Mouse (Mus musculus): ENCODE measurements around the gene Gm13691.
"Not testable (repeated sequence)": the region's sequence is repeated elsewhere in the genome, so short reads cannot be mapped to it uniquely, and the experiment has no call there.

DNA sequence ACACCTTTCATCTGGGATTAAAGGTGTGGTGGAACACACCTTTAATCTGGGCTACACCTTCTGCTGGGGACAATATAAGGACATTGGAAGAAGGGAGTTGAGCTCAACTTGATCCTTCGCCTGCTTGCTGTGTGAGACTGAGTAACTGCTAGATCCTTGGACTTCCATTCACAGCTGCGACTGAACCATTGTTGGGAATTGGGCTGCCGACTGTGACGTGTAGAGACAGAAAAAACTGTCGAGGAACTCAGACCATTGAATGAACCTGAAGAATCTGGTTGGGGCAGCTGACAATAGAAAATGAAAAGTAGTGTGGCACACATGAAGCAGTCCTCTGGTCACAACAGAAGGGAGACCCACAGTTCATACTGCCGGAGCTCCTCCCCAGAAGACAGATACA, 5.9 kb upstream of the Gm13691 start, which contains the start of gene Gm13697:
- not testable (repeated sequence) for TF ChIP-seq JUND (conservative IDR thresholded peaks at IDR 0.05; ENCODE audit: low read depth, low read length); CTCF (conservative IDR thresholded peaks at IDR 0.05 in 1 of 2, IDR thresholded peaks at IDR 0.05 in 1 of 2; ENCODE audit: low read depth in 2 of 2, low read length in 2 of 2); TCF12 (IDR thresholded peaks at IDR 0.05; ENCODE audit: low read depth, low read length); ZNF384 (IDR thresholded peaks at IDR 0.05; ENCODE audit: low read depth, low read length); POLR2A (IDR thresholded peaks at IDR 0.05; ENCODE audit: low read depth, low read length); KAT2A (IDR thresholded peaks at IDR 0.05; ENCODE audit: insufficient replicate concordance, low read length); ELF1 (IDR thresholded peaks at IDR 0.05; ENCODE audit: low read depth, low read length); CHD2 (IDR thresholded peaks at IDR 0.05; ENCODE audit: low read length)

All from CH12.LX (cell line).